Mouse (Mus musculus) adrenal gland, postnatal 36 days (tissue): ENCODE measurements around the gene Ppp1cb. TPM values are rescaled to one million over a fixed set of nuclear protein-coding genes. Genes with fewer than 3 reads are reported as not detected.
"Not testable (repeated sequence)": the region's sequence is repeated elsewhere in the genome, so short reads cannot be mapped to it uniquely, and the experiment has no call there.

Experiments used
- DNase-seq, 2 experiments: peaks; one replicate each; pipeline ENCODE4 v3.0.0; 2021; ENCODE audit warnings: mixed read lengths in 1 of 2
- long read RNA-seq, 2 experiments: library from polyadenylated mRNA; stranded (forward); transcript quantifications; one replicate each; pipeline ENCODE4 v2.0.0; 2021; ENCODE audit warnings: borderline sequencing depth in 2 of 2
- total RNA-seq, 2 experiments: library from RNA; stranded (reverse); gene quantifications; 2 replicates each; pipeline ENCODE4 v1.2.3; 2021

Ppp1cb gene
- total RNA-seq: 100 to 1,000 TPM; 359 to 576 TPM
- long read RNA-seq, experiment 1, full-length matches to known transcripts: 392 of 420 reads
- long read RNA-seq, experiment 1, partial matches to known transcripts: 12 of 420 reads
- long read RNA-seq, experiment 1, other reads (novel, unspliced or antisense): 16 of 420 reads
- long read RNA-seq, experiment 2, full-length matches to known transcripts: 76 of 80 reads
- long read RNA-seq, experiment 2, partial matches to known transcripts: 4 of 80 reads
- long read RNA-seq, experiment 2, other reads (novel, unspliced or antisense): 0 of 80 reads

- peak; percentile 100 for DNase-seq
These were observed at the start of gene Ppp1cb for GRCm38 (mm10) chr5:32458408-32459143. Gene Ppp1cb, plus strand, starts transcription at chr5:32458843.

- DNase-seq: no peak
These were observed 48.9 kb upstream of the Ppp1cb start for GRCm38 (mm10) chr5:32409747-32410146.

GRCm38 (mm10) chr5:32410954-32411688 is 47.5 kb upstream of the Ppp1cb start:
- DNase-seq: no peak

GRCm38 (mm10) chr5:32412186-32412950 is 46.3 kb upstream of the Ppp1cb start:
- DNase-seq: peak in 1 of 2 experiments; percentile 15

DNA sequence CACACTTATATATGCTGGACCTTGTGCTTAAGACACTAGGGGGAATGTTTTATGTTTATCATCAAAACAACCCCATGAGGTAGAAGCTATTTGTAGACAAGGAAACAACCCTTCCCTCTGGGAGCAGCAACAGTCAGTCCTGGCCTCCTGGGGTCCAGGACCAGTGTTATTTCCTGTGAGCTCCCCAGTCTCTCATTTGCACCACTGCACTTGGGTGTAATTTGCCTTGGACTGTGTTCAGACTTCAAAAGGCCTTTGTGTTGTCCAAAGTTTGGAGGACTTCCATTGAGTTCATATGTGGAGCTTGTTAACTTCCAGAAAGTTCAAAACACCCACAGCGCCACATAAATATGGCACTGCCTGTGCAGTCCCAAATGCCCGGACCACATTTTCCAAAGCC is 45.6 kb upstream of the Ppp1cb start:
- DNase-seq: no peak

DNA sequence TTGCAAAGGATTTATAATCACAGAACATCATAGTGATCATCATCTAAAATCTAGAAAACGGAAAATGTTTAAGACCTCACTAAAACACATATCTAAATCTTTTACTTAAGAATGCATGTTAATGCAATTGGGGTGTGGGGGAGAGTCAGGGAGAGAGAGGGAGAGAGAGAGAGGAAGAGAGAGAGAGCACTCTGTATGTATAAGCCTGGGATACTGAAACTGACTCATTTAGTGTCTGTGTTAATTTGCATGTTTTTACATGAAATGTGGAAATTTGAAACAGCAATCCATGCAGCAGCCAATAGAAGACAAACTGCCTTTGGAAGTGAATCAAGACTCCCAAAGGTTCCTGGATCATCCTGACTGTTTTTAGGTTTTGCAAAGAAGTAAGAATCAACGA is 45.1 kb upstream of the Ppp1cb start:
- no peak for DNase-seq

DNA sequence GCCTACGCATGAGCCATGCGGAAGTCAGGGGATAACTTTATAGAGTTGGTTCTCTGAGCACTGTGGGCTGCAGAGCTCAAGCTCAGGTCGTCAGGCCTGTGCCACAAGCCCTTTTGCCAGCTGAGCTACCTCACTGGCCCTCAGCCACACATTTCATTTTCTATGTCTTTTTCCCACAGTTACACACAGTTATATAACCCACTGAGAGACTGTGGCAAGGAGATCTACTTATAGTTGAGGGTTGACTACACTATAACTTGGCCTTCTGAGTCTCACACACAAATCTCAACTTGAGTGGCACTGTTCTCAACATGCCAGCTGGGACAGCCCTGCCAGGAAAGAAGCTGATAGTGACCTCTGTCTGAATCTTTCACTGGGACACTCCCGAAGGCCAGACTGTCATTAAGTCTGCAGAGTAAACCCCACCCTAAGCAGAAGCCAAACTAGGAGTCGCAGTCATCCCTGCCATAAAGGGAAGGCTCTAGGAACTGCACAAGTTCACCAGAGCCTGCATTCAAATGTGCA is 44.1 kb upstream of the Ppp1cb start:
- DNase-seq: peak; percentile 36 to 39

GRCm38 (mm10) chr5:32415554-32415953 is 43.1 kb upstream of the Ppp1cb start:
- no peak for DNase-seq

DNA sequence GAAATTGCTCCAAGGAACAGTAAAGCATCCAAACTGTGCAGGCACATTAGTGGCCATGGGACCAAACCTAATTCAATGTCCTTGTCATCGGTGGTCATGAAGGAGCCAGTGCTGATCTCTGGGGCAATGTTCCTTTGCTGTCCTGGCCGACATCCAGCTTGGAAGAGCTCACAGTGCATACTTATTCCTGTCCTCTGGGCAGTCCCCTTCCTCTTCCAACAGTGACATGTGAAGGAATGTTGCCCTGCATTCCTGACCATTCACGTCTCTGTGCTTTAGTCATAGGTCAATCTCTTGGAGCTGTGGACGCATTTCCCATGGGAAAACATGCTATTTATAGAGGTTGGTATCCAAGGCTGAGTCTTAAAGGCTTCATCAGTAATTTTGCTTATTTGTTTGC is 41.8 kb upstream of the Ppp1cb start:
- peak; percentile 60 to 80 for DNase-seq

DNA sequence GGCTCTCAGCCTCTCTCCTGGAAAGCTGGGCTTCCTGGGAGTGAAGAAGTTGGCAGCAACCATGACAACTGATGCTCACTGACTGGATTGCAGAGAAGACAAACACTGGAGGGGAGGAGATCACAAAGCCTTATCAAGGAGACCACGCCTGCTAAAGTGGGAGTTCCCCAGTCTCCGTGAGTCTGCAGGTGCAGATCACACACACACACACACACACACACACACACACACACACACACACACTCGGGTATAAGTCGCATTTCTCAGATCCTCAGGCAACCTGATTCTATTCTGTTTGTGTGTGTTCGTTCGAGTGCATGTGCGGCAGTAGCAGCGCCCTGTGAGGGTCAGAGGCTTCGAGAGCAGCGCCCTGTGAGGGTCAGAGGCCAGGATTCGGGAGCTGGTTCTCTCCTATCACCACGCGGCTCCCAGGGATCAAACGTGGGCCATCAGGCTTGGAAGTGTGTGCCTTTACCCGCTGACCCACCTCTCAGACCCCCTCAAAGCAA is 36.5 kb upstream of the Ppp1cb start:
- DNase-seq: no peak

DNA sequence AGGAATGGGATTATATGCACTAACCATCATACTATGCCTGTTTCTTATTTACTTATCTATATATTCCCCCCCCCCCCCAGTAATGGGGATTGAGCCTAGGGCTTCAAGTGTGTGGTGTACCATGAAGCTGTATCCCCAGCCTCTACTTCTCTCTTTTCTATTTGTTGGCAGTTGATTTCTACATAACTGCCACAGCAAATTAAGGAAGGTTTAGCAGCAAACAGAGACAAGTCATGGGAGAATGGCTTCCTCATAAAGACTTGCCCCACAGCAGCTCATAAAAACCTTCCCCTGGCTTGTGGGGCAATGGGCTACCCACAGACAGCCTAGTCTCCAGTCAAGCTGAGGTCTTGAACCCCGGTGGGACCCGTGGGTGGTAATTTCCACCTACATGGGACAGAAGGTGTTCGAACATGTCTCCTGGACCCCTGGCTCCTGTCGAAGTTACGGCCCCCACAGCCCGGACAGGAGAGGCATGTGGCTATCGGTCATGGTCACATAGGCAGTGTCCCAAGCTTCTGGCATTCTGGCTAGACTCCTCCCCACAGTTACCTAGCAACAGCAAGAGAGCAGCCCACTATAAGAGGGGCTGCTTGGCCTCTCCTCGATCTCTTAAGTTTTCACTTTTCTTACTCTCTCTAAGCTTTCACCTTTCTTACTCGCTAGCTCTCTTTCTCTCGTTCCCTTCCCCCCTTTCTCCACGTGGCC is 35.1 kb upstream of the Ppp1cb start:
- no peak for DNase-seq

GRCm38 (mm10) chr5:32424464-32424863 is 34.2 kb upstream of the Ppp1cb start:
- no peak for DNase-seq

DNA sequence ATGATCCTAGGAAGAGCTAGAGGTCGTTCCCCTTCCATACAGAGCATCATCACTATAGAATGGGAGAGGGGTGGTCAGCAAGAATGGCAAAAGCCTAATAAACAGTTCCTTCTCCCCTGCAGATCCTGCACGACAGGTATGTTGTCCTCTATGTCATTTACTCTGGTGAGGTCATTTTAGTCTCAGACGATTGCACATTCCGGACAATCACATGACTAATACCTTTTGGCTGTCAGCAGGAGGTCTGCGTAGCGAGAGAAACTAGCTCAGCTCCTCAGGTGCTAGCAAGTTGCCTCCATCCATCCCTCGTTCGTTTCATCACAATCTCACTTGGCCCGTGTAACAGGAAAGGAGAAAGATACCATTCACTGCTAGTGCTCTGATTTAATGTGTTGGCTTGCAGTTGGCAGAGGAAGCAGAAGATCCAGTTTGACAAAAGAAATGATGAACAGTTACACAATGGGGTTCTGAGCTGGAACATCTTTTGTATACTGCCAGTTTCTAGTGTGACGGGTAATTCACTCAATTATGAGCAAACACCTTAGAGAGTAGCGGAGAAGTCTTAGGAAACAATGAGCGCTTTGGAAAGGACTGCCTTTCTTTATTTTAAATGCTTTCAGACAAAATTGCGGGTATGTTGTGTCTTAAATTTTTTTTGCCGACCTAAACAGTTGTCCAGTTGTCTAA is 33.0 kb upstream of the Ppp1cb start:
- DNase-seq: no peak

DNA sequence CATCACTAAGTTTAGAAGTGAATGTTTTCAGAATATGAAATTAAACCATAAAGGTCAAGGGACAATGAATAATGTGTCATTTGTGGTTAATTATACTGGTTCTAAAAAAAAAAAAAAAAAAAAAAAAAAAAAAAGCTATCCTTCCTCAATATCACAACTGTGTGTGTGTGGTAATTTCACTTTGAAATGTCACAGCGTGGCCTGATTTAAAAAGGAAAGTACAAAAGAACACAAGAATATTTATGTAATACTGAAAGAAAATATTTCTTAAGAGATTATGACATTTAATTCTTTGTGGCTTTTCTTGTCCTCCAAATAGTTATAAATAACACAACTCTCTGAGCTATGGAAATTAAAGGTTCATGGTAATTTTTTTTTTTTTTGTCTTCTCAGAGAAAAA is 28.2 kb upstream of the Ppp1cb start:
- no peak for DNase-seq

- DNase-seq: not testable (repeated sequence)
These were observed 24.3 kb upstream of the Ppp1cb start for GRCm38 (mm10) chr5:32434346-32434745.

DNA sequence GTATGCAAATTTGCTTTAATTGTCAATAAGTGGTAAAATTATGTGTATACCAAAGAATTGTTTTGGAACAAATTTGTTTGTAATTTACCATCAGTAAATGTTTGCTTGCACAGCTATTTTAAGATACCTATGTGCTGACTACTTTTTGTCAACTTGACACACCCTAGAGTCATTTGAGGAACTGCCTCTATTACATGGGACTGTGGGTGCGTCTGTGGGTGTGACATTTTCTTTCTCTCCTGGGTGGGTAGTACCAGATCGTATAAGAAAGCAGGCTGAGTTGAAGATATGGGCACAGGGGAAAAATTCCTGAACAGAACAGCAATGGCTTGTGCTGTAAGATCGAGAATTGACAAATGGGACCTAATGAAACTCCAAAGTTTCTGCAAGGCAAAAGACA is 23.0 kb upstream of the Ppp1cb start:
- DNase-seq: no peak

- no peak for DNase-seq
These were observed 20.6 kb upstream of the Ppp1cb start for GRCm38 (mm10) chr5:32437901-32438563.

GRCm38 (mm10) chr5:32438564-32438922 is 20.1 kb upstream of the Ppp1cb start:
- no peak for DNase-seq

- peak; percentile 51 to 62 for DNase-seq
These were observed 17.3 kb upstream of the Ppp1cb start for GRCm38 (mm10) chr5:32441336-32441735.

DNA sequence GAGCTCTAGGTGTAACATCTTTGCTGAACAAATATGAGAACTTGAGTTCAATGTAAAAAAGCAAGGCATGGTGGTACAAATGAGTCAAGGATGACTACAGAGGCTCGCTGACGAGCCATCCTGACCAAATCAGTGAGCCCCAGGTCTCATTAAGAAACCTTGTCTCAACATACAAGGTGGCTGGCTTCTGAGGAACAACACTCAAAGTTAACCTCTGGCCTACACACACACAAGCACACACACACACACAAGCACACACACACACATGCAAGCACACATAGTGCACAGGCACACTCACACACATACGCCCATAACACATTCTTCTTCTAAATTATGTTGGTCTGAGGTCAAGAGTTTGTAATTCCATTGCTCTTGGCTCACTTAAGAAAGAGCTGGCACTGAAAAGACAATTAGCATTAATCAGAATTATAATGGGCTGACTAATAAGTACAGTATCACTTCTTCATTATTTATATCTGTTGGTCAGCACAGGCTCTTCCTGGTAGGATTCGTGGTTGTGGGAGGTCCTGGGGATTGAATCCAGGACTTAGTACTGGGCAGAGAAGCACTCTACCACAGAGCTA is 16.6 kb upstream of the Ppp1cb start:
- DNase-seq: no peak
